Mouse (Mus musculus) stomach, adult 2 months (tissue): ENCODE results near the gene March2. TPM values are rescaled to one million over a fixed set of nuclear protein-coding genes. Genes with fewer than 3 reads are reported as not detected.

Experiments used
- polyA plus RNA-seq: library from polyadenylated mRNA; depleted of rRNA; stranded (reverse); fragments of >200 nt; gene quantifications from 2 replicates; pipeline ENCODE4 v1.2.3, GENCODE M21; 2012; rRNA removed

March2 gene
- 42.8 and 60.2 TPM in 2 replicates for polyA plus RNA-seq

DNA sequence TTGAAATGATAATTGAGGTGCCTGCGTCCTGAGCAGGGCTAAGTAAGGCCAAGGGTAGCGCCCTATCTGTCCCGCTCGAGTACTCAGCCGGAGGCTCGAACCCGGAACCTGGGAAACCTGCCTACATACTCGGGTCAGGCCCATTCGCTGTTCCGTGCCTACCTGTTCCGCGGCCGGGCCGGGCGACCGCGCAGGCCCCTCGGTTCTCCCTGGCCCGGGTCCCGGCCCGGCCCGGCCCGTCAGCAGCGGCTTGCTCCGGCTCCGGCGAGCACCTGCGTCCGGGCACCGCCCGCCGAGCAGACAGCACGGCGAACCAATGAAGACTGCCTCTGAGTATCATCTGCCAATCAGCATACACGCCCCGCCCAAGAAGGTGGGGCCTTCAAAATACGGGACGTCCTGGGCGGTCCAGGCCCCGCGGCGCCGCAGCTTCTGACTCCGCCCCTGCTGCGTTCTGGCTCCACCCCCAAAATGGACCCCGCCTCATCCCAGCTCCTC lies at the start of gene March2:
Gene March2, minus strand, starts transcription at position 287 of the 498 bp plus-strand sequence.

DNA sequence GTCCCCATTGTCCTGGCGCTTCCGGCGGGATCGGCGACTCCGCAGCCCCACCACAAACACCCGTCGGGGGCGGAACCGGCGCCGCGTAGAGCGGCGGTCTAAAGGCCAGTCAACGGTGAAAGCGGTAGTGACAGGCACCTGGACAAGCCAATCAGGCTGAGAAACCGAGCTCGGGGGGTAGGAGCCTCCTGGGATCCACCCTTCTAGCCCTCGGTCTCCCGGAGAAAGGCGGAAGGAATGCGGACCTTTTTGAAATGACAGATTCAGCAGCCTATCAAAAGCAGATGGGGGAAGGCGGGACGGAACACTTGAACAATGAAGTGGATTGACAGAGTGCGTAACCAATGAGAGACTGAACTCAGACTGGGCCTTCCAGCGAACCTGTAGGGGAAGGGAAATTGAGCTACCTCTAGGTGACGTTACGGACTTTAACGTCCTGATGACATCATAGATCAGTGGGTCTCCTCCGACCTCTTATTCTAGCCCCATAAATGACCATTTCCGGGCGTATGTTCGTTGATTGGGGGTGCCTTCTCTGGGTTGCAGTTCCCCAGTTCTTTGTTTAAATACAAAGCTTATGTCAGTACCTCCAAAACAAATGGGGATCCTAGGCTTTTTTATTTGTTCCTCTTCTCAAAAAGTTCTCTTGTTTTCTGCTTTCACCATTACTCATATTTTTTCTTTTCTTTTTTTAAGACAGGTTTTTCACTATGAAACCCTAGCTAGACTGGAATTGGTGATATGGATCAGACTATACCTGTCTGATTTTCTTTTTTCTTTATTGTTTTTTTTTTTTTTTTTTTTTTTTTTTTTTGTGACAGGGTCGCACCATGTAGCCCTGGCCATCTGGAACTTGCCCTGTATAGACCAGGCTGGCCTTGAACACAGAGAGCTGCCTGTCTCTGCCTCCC lies 42.0 kb upstream of the March2 start, which contains the start of gene Rab11b:
Gene Rab11b, minus strand, starts transcription at position 276 of the 911 bp plus-strand sequence.

DNA sequence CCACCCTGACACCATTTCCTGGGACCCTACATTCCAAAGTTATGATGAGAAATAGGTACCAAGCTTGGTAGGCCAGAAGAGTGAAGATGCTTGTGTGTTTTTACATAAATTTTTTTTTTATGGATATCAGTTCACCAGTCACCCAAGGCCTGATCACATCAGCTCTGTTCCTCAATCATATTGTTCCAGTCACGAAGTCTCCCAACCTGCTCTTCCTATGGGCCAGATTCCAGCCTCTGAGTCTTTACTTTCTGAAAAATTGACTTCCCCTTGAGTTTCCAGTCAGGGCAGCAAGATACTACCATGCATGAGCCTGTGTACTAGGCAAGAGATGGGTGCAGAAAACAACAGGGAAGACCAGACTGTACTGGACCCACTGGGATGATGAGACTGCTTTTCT lies 31.7 kb downstream of the March2 start, which contains the start of gene Hnrnpm:
Gene Hnrnpm, minus strand, starts transcription at position 101 of the 400 bp plus-strand sequence.

DNA sequence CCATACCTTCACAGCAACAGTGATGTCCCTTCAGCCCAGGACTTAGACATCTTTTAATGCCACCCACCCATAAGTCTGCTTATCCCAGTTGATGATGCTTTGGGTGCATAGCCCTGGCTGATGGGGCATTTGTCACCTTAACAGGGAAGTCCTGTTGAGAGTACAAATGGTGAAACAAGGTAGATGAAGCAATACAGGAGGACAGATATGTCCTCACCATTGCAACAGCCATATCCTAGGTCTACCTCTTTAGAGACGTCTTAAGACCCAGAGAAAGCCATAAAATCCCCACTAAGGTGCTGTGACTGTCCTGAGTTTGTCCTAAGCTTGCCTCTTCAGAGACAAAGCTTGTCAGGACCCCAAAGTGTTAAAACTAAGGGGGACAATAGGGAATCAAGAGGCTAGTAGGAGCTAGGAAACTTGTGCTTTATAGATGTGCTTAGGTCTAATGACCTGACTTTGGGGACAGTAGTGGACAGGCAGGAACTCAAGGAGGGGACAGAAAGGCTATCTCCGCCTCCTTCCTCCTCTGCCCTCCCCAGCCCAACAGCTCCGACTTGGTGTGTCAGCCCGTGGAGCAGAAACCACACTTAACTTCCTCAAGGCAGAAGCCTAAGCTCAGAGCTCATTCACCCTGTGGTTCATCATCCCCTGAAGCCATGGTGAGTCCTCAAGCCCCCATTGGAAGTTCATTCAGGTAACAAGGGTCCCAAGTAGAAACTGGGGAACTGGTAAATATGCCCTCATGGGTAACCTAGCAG lies 80.8 kb downstream of the March2 start, which contains the start of gene Pram1:
Gene Pram1, plus strand, starts transcription at position 541 of the 761 bp plus-strand sequence.

Other genes with a start within 250 kb of the March2 start
- 19.4 and 23.0 TPM in 2 replicates for gene Adamts10, start 194.5 kb downstream of the March2 start, polyA plus RNA-seq
- gene Myo1f, start 163.0 kb downstream of the March2 start, polyA plus RNA-seq = 1.1 and 1.2 TPM in 2 replicates
- gene Zfp414, start 89.6 kb downstream of the March2 start, polyA plus RNA-seq = 36.2 and 39.0 TPM in 2 replicates
- 0.16 TPM in 1 of 2 replicates, not detected in the other for gene Pram1, start 80.6 kb downstream of the March2 start, polyA plus RNA-seq
- gene Hnrnpm, start 31.8 kb downstream of the March2 start, polyA plus RNA-seq = 27.4 and 31.2 TPM in 2 replicates
- 166 and 168 TPM in 2 replicates for gene Rab11b, start 41.9 kb upstream of the March2 start, polyA plus RNA-seq
- gene Angptl4, start 63.2 kb upstream of the March2 start, polyA plus RNA-seq = 9.7 and 11.8 TPM in 2 replicates
- gene Kank3, start 91.8 kb upstream of the March2 start, polyA plus RNA-seq = 19.7 and 19.8 TPM in 2 replicates
- gene Rps28, start 105.9 kb upstream of the March2 start, polyA plus RNA-seq = 241 and 248 TPM in 2 replicates
- gene Ndufa7, start 105.9 kb upstream of the March2 start, polyA plus RNA-seq = 233 and 376 TPM in 2 replicates
- 13.4 and 44.6 TPM in 2 replicates for gene Cd320, start 124.4 kb upstream of the March2 start, polyA plus RNA-seq
- gene Gm7029, start 155.2 kb upstream of the March2 start, polyA plus RNA-seq = not detected in 2 replicates
- 2.8 and 3.9 TPM in 2 replicates for gene Kifc1, start 172.0 kb upstream of the March2 start, polyA plus RNA-seq
- 0.18 and 0.26 TPM in 2 replicates for gene Platr17, start 186.5 kb upstream of the March2 start, polyA plus RNA-seq
- gene Daxx, start 190.7 kb upstream of the March2 start, polyA plus RNA-seq = 25.6 and 26.2 TPM in 2 replicates
- gene Tapbp, start 197.2 kb upstream of the March2 start, polyA plus RNA-seq = 92.0 and 99.2 TPM in 2 replicates
- 45.0 and 64.9 TPM in 2 replicates for gene Zbtb22, start 197.2 kb upstream of the March2 start, polyA plus RNA-seq
- 89.5 and 105 TPM in 2 replicates for gene Rgl2, start 210.9 kb upstream of the March2 start, polyA plus RNA-seq
- 5.2 and 6.8 TPM in 2 replicates for gene Pfdn6, start 221.7 kb upstream of the March2 start, polyA plus RNA-seq
- gene Wdr46, start 222.0 kb upstream of the March2 start, polyA plus RNA-seq = 8.8 and 11.1 TPM in 2 replicates
- gene B3galt4, start 232.8 kb upstream of the March2 start, polyA plus RNA-seq = 16.9 and 20.2 TPM in 2 replicates
- 30.6 and 32.9 TPM in 2 replicates for gene Vps52, start 237.1 kb upstream of the March2 start, polyA plus RNA-seq
- 111 and 142 TPM in 2 replicates for gene Rps18, start 237.3 kb upstream of the March2 start, polyA plus RNA-seq